Mouse (Mus musculus) thymus, postnatal 25 days (tissue): Measurements from ENCODE around the gene Gm20870.
"Not testable (repeated sequence)": the region's sequence is repeated elsewhere in the genome, so short reads cannot be mapped to it uniquely, and the experiment has no call there.

Experiments used
- DNase-seq: peaks from one replicate; pipeline ENCODE4 v3.0.0; 2022

Gene Gm20870

GRCm38 (mm10) chrY:71691743-71692142, at the start of gene Gm20870:
Gene Gm20870 (plus strand): TSS chrY:71692043.
- not testable (repeated sequence) for DNase-seq
